Mouse (Mus musculus): ENCODE measurements around the gene Cd200r1. TPM values are rescaled to one million over a fixed set of nuclear protein-coding genes. Genes with fewer than 3 reads are reported as not detected.

Gene Cd200r1
- polyA plus RNA-seq (2012; fragmentation: generic; extraction: Trizol): 0.02 TPM

DNA sequence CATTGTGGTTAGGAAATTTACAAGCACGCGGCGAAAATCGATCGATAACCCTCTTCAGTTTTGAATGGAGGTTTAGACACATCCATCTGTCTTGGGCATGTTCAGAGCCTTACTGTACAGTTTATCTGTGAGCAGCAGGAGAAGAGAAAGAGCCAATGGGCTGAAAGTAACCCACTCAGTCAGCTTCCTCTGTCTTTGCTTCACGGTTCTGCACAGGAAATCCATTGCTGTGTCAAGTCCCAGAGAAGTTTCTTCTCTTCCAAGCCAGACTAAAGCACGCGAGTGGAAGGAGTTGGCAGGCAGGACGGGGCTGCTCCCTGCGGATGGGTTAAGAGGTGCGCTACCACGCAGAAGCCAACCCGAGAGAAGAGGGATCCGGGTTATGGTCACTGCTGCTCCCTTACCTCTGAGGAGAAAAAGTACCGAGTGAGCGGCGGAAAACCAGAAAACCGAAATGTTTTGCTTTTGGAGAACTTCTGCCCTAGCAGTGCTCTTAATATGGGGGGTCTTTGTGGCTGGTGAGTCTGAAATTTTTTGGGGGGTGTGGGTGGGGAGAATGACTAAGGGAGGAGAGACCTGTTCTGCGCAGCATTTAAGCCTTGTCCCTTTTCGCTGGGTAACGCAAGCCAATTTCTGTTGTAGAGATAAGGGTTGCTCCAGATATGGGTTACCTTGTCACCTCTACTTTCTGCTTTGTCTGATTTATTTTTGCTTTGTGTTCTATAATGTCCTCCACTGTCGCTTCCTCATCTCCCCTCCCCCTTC, at the start of gene Cd200r1:
Gene Cd200r1 (plus strand): TSS at position 182 of the 765 bp plus-strand sequence.
- Histone ChIP-seq H3K27me3 (ENCODE audit: control insufficient read depth, insufficient read depth, insufficient read length) (no peaks in the 10 kb centered on the region), H3K4me3 (no peak within 1 kb of the TSS), H3K36me3 (ENCODE audit: control insufficient read depth, insufficient read depth) (no peaks in the 10 kb centered on the region), H3K4me2 (ENCODE audit: low read depth) (no peak within 1 kb of the TSS), H3K79me2 (ENCODE audit: control insufficient read depth, insufficient read depth) (no peaks in the 10 kb centered on the region), H3ac (ENCODE audit: control insufficient read depth, insufficient read length) (no peak within 1 kb of the TSS)
- TF ChIP-seq POLR2A (IDR thresholded peaks at IDR 0.05; ENCODE audit: insufficient read length, low read depth): no peak
- TF ChIP-seq USF1 (IDR thresholded peaks at IDR 0.05; ENCODE audit: low read depth): no peak
- no peak for TF ChIP-seq TCF12 (IDR thresholded peaks at IDR 0.05; ENCODE audit: insufficient read depth, poor library complexity, severe bottlenecking)
- TF ChIP-seq CEBPB (IDR thresholded peaks at IDR 0.05; ENCODE audit: insufficient read depth, poor library complexity, severe bottlenecking): no peak
- TF ChIP-seq SRF (IDR thresholded peaks at IDR 0.05; ENCODE audit: control insufficient read depth, insufficient read length, low read depth): no peak

GRCm38 (mm10) chr16:44716305-44717140, 49.0 kb upstream of the Cd200r1 start:
- Histone ChIP-seq H3K4me3 (no peak overlapping the region), H3K4me2 (ENCODE audit: low read depth) (no peak overlapping the region), H3K27me3 (ENCODE audit: control insufficient read depth, insufficient read depth, insufficient read length) (no peaks in the 10 kb centered on the region), H3ac (ENCODE audit: control insufficient read depth, insufficient read length) (no peak overlapping the region), H3K36me3 (ENCODE audit: control insufficient read depth, insufficient read depth) (peaks cover 3% of the 10 kb centered on the region), H3K79me2 (ENCODE audit: control insufficient read depth, insufficient read depth) (no peaks in the 10 kb centered on the region)
- TF ChIP-seq CEBPB (IDR thresholded peaks at IDR 0.05; ENCODE audit: insufficient read depth, poor library complexity, severe bottlenecking) (no peak), MYOD1 (IDR thresholded peaks at IDR 0.05; ENCODE audit: control insufficient read depth in 1 of 3, insufficient read length in 2 of 3, low read depth in 2 of 3) (no peak), REST (IDR thresholded peaks at IDR 0.05; ENCODE audit: insufficient read depth, insufficient read length) (no peak), MYOG (IDR thresholded peaks at IDR 0.05; ENCODE audit: control insufficient read depth in 1 of 3, insufficient read depth in 1 of 3, insufficient read length in 2 of 3, low read depth in 2 of 3) (no peak), E2F4 (IDR thresholded peaks at IDR 0.05; ENCODE audit: insufficient read depth) (no peak), SRF (IDR thresholded peaks at IDR 0.05; ENCODE audit: control insufficient read depth, insufficient read length, low read depth) (no peak), USF1 (IDR thresholded peaks at IDR 0.05; ENCODE audit: low read depth) (no peak), POLR2A (IDR thresholded peaks at IDR 0.05; ENCODE audit: insufficient read length, low read depth) (no peak), TCF12 (IDR thresholded peaks at IDR 0.05; ENCODE audit: insufficient read depth, poor library complexity, severe bottlenecking) (no peak), TCF3 (IDR thresholded peaks at IDR 0.05; ENCODE audit: insufficient read length, low read depth) (no peak), POLR2AphosphoS2 (IDR thresholded peaks at IDR 0.05; ENCODE audit: insufficient read length, low read depth) (no peak)

- H3K36me3 ChIP-seq (ENCODE audit: control insufficient read depth, insufficient read depth): peaks cover 3% of the 10 kb centered on the region
- H3K4me2 ChIP-seq (ENCODE audit: low read depth): no peak overlapping the region
- no peak for TF ChIP-seq MYOG (IDR thresholded peaks at IDR 0.05; ENCODE audit: control insufficient read depth in 1 of 3, insufficient read depth in 1 of 3, insufficient read length in 2 of 3, low read depth in 2 of 3)
- no peak for TF ChIP-seq TCF3 (IDR thresholded peaks at IDR 0.05; ENCODE audit: insufficient read length, low read depth)
- no peak for TF ChIP-seq POLR2AphosphoS2 (IDR thresholded peaks at IDR 0.05; ENCODE audit: insufficient read length, low read depth)
- TF ChIP-seq MYOD1 (IDR thresholded peaks at IDR 0.05; ENCODE audit: control insufficient read depth in 1 of 3, insufficient read length in 2 of 3, low read depth in 2 of 3): no peak
- no peak for TF ChIP-seq POLR2A (IDR thresholded peaks at IDR 0.05; ENCODE audit: insufficient read length, low read depth)
- TF ChIP-seq SRF (IDR thresholded peaks at IDR 0.05; ENCODE audit: control insufficient read depth, insufficient read length, low read depth): no peak
- TF ChIP-seq CEBPB (IDR thresholded peaks at IDR 0.05; ENCODE audit: insufficient read depth, poor library complexity, severe bottlenecking): no peak
- TF ChIP-seq MAX (IDR thresholded peaks at IDR 0.05; ENCODE audit: low read depth): no peak
- TF ChIP-seq E2F4 (IDR thresholded peaks at IDR 0.05; ENCODE audit: insufficient read depth): no peak
- TF ChIP-seq REST (IDR thresholded peaks at IDR 0.05; ENCODE audit: insufficient read depth, insufficient read length): no peak
- no peak for TF ChIP-seq TCF12 (IDR thresholded peaks at IDR 0.05; ENCODE audit: insufficient read depth, poor library complexity, severe bottlenecking)
- no peak for TF ChIP-seq USF1 (IDR thresholded peaks at IDR 0.05; ENCODE audit: low read depth)
- H3K27me3 ChIP-seq (ENCODE audit: control insufficient read depth, insufficient read depth, insufficient read length): no peaks in the 10 kb centered on the region
- no peak overlapping the region for H3K4me3 ChIP-seq
- H3ac ChIP-seq (ENCODE audit: control insufficient read depth, insufficient read length): no peak overlapping the region
- no peaks in the 10 kb centered on the region for H3K79me2 ChIP-seq (ENCODE audit: control insufficient read depth, insufficient read depth)
These were observed 48.3 kb upstream of the Cd200r1 start for GRCm38 (mm10) chr16:44717141-44717634.

DNA sequence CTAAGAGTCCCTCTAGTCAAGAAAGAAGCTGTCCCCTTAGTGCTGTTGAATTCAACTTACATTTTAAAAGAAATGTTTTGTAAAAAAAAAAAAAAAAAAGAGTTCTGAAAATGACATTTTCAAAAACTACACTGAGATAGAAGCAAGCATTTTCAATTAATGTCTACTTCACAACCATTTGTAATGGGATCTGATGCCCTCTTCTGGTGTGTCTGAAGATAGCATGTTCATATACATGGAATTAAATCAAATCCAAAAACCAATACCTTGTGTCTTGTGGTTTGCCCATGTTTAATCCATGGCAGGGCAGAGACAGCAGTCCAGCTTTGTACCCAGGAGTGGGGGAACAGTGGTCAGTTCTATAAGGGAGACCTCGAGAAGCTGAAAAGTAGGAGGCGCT, 47.7 kb upstream of the Cd200r1 start:
- Histone ChIP-seq H3K27me3 (ENCODE audit: control insufficient read depth, insufficient read depth, insufficient read length) (no peaks in the 10 kb centered on the region), H3K4me3 (no peak overlapping the region), H3ac (ENCODE audit: control insufficient read depth, insufficient read length) (no peak overlapping the region), H3K79me2 (ENCODE audit: control insufficient read depth, insufficient read depth) (no peaks in the 10 kb centered on the region), H3K36me3 (ENCODE audit: control insufficient read depth, insufficient read depth) (peaks cover 3% of the 10 kb centered on the region), H3K4me2 (ENCODE audit: low read depth) (no peak overlapping the region)
- no peak for TF ChIP-seq POLR2AphosphoS2 (IDR thresholded peaks at IDR 0.05; ENCODE audit: insufficient read length, low read depth)

All from myocyte (in vitro differentiated cells).